Mouse (Mus musculus) heart, postnatal 10 days (tissue): ENCODE data around the gene Cdh4. TPM values are rescaled to one million over a fixed set of nuclear protein-coding genes. Genes with fewer than 3 reads are reported as not detected.
A peak's percentile ranks its signal among the peaks of the same experiment; 100 is the strongest.

Experiments used
- DNase-seq, 2 experiments: peaks; one replicate each; pipeline ENCODE4 v3.0.0; 2021
- intact Hi-C: fragments of 180-260 bp; cut with DNase I; formaldehyde crosslinking; loops from one replicate; pipeline ENCODE4 v1.15.1; 2025
- total RNA-seq, 2 experiments: library from RNA; stranded (reverse); gene quantifications; 2 replicates each; pipeline ENCODE4 v1.2.3; 2021

Cdh4 gene
- total RNA-seq, 2 experiments from 2014 or later: 0.99 to 1.7 TPM

DNA sequence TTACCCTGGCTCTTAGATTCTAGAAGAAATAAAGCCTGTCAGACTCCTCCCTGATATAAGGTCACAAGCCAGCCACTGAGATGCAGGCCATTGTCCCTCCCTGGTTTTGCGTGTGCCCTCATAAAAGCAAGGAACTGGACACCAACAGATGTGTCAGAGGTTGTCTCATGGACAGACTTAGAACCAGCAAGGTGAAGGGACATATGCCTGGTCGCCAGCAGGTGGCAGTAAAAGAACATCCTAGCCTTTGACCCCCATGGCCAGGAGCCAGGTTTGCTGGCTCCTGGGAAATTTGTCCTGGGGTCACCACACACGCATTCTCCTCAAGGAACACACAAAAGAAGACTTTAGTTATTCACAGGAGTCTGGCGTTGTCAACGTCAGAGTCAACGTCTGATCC is 387.7 kb downstream of the Cdh4 start:
- DNase-seq: peak in 1 of 2 experiments; percentile 46
- intact Hi-C loops: loop anchor here (1.0 kb wide), 1 partner anchor 45 kb away; no protein-coding TSS in a partner anchor

DNA sequence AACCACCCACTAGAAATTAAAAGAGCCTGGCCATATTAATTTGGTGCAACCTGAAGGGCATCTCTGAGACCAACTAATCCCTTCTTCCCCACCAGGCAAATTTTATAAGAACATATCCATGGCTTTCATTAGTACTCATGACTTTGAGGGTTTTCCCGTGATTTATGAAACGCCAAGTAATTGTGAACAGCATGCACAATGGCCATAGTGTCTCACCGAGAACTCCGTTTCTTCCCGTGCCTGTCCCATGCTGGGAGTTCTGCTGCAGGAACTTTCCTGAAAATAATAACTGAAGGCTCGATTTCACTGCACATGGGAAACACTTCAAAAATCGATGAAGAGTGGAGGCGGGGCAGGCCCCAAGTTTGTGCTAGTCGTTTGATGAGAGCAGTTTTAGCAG is 392.7 kb downstream of the Cdh4 start:
- no peak for DNase-seq
- intact Hi-C loops: no loop called here

DNA sequence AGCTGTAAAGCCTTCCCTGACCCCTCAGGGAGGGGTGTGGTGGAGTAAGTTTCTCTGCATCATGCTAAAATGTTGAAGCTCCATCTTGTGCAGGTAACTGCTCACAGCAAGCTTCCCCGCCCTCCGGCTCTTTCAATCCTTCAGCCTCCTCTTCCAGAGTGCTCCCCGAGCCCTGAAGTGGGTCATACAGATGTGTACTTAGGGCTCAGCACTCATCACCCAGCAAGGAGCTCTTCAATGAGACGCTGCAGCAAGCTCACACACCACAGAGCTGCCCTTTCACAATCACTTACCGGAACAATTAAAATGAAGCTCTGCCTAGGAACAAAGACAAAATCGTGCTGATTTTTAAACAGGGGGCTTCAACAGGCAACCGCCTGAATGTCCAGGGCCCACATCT is 393.3 kb downstream of the Cdh4 start:
- no peak for DNase-seq
- intact Hi-C loops: no loop called here

DNA sequence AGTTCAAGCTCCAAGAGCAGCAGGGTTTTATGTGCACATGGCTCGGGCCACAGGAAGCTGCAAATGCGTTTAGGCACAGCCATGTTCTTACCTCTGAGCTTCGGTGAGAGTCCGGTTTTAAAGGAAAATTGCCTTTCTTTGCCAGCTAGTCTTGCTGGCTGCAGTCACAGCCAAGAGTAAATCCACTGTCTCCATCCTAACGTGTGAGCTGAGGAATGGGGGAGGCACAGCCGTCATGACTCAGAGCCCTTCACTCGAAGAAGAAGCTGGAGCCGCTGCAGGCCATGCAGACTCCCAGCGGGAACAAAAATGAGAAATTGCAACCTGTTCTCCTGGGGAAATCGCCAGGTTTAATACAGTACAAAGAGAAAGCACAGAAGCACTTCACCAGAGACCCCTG is 395.0 kb downstream of the Cdh4 start:
- no peak for DNase-seq
- intact Hi-C loops: no loop called here

DNA sequence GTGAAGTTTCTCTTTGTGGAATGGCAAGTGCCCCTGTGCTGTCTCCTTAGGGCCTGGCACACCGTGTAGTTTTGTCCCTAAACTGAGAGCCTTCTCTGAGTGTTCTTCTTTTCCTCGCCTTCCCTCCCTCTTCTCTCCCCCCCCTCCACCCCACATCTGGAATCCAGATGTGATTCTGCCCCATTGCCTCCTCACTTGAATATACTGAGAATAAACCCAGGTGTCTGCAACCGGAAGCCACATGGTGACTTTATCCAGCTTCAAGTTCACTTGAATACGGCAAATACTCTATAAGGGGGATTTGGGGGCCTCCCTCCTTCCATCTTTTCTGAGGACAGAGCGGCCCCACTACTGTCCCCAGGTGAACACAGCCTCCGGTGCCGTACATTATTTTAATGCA is 395.8 kb downstream of the Cdh4 start:
- intact Hi-C loops: no loop called here
- no peak for DNase-seq

DNA sequence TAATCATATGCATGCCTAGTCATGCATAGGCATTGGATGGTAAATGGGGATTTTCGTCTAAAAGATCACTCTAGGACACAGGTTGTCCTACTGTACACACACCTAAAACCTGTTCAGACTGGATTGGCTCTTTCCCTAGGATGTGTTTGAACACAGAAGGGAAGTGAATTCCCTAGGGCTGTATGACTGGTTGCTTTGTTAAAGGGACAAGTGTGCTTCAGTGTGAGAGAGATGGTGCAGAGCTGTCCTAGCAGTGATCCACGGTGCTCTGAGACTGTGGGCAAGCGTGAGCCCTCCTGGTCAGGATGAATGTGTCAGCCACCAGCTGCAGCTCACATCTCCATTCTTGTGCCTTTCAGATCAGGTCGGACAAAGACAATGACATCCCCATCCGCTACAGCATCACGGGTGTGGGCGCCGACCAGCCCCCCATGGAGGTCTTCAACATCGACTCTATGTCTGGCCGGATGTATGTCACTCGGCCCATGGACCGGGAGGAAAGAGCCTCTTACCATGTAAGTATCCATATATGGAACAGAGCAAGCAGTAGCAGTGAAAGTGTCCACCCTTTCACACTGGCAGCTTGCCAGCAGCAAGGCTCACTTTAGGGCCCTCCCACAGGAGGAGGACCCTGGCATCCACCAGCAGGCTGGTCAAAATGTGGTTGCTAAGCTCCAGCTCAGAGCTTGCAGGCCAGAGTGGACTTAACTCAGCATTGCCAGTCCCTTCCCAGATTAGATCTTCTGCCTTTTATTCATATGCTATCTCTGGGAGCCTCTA is 400.6 kb downstream of the Cdh4 start:
- DNase-seq: peak; percentile 44 to 51

DNA sequence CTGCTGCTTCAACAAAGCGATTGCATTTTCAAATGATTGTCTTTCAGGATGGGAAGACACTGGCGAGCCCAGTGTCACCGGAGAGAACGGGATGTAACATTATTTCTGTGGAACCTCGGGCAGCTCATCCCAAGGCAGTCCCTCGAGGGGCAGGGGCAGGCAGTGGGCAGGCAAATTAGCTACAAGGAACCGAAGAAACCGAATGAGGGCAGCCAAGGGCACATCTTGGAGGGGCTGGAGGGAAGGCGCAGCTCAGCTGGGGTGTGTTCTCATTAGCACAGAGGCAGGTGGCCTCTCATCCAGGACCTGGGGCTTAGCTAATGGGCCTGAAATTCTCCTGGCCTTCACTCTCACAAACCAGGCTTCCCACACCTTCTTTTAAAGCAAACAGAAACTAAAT is 407.5 kb downstream of the Cdh4 start:
- intact Hi-C loops: no loop called here
- DNase-seq: no peak

More for the DNA sequence above, 400.6 kb downstream of the Cdh4 start:
- intact Hi-C loops: no loop called here

DNA sequence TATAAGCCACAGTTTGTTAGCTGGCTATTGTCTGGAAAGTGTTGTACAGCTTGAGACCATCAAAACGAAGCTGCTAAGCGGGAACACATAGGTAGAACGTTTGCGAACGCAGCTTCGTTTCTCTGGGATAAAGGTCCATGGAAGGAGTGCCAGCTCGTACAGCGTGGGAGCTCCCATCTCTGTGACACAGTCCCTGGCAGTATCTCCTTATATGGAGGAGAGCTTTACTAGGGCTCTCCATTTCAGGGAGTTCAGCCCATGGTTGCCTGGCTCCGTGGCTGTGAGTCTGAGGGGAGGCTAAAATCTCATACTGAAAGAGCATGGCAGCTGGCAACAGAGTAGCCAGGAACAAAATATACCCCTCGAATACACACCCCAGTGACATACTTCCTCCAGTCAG is 409.9 kb downstream of the Cdh4 start:
- no peak for DNase-seq
- intact Hi-C loops: no loop called here

DNA sequence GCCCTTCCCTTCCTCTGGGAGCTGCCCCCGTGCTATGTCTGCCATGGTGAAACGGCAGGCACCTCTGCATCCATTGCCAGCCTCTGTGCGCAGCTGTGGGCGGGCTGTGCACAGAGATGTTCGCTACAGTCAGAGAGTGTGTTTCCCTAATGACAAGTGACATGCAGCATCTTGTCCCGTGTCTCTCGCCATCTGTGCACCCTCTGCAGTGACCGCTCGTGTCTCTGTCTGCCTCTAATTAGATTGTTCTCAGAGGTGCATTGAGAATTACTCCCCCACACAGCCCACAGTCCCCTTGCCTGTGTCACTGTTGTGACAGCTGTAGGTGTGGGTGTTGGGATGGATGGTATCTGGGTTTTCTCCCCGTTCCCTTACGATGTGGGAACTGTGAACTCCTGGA is 410.6 kb downstream of the Cdh4 start:
- intact Hi-C loops: no loop called here
- DNase-seq: no peak

DNA sequence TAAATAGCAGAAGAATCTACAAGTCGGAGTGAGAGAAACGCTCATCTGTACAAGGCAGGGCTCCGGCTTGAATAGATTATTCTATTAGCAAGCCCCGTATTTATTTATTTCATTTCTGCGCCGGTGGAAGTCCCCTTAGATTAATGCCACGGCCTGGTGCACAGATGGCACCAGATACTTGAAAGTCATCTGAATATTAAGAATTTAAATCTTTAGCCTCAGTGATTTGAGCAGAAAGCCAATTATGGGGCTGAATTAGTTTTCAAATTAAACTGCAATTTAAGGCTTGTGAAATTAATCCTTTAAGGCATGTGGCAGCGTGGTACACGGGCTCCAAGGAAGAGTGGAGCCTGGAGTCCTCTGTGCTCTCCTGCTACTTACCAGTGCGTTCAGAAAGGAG is 411.7 kb downstream of the Cdh4 start:
- intact Hi-C loops: no loop called here
- no peak for DNase-seq

DNA sequence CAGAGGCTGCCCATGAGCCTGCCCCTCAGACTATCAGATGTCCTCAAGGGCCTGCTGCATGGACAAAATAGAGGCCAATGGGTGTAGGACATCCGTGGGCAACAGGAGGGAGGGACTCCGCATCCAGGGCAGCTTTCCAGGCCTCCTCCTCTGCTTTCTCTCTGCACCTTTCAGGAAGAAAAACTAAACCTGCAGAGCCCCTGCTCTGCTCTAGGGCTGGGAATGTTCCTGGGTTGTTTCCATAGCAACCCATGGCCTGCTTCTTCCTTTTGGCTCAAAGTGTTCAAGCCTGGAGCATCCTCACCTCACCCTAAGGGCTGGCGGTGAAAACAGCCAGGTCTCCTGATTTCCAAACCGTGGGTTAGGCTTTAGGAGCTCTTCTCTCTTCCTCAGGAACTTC is 414.9 kb downstream of the Cdh4 start:
- DNase-seq: no peak

DNA sequence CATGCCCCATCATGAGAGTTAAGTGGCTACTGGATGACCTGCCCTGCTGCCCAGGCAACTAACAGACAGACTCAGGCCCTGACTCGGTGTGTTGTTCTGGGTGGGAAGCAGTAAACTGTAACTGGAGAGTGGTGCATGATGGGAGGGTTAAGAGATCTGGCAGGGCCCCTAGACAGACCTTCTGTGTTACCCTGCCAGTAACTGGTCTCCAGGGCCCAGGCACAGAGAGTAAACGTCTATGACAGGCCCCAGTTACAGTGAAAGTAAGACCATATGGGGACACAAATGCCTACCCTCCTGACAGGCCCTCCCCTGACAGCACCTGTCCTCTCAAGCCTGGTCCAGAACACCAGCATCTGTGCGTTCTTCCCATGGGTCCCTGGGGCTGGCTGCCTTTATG is 420.4 kb downstream of the Cdh4 start:
- intact Hi-C loops: no loop called here
- no peak for DNase-seq

More for the DNA sequence above, 414.9 kb downstream of the Cdh4 start:
- intact Hi-C loops: no loop called here

DNA sequence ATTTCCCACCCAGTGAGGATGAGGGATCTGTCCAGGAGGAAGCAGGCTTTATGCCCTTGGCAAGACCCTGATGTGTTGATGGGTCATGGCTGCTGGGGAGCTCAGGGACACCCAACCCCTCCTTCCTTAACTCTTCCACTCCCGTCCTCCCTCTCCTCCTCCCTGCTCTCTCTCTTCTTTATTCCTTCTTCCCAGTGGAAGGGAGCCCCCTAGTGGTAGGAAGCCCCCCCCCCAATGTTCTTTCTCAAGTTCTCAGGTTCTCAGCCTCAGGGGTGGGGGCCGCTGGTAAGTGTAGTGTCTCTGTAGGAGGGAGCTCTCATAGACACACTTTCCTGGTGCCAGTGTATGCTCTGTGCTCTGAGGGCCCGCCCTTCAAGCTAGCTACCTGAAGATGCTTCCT is 421.0 kb downstream of the Cdh4 start:
- intact Hi-C loops: no loop called here
- DNase-seq: peak in 1 of 2 experiments; percentile 6

DNA sequence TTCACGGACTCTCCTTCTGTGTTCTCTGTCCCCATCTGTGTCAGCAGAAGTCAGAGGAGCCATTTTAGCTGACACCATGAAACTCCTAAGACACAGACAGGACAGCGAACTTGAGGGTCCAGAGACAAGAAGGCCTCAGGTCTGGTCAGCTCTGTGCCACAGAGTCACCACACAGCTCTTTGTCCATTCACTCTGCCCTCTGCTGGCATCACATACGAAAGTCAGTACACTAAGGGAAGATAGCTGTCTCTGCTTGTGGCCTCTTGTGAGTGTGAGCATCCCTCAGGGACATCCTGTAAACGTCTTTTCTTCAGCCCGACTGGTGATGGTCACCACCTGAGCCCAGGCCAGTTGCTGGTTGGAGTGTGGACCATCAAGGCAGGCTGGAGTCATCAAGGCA is 422.9 kb downstream of the Cdh4 start:
- intact Hi-C loops: loop anchor here (5.0 kb wide), 2 partner anchors 98 to 1358 kb away; no protein-coding TSS in a partner anchor
- no peak for DNase-seq

DNA sequence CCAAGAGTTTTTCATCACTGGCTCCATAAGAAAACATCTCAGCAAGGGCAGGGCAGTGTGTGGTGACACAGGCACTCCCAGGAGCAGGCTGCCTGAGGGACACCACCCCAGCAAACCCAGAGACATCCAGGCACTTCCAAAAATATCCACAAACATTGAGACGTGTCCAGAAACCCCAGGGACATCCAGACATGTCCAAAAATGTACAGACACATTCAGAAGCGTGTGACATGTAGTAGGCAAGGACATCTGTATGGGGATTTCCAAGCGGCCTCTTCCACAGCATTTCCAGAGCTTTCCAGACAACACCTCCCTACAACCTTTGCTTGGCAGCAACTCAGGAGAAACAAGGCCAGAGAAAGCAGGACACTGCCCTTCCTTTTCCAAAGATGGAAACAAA is 425.4 kb downstream of the Cdh4 start:
- intact Hi-C loops: loop anchor here (5.0 kb wide), 2 partner anchors 100 to 1360 kb away; no protein-coding TSS in a partner anchor

DNA sequence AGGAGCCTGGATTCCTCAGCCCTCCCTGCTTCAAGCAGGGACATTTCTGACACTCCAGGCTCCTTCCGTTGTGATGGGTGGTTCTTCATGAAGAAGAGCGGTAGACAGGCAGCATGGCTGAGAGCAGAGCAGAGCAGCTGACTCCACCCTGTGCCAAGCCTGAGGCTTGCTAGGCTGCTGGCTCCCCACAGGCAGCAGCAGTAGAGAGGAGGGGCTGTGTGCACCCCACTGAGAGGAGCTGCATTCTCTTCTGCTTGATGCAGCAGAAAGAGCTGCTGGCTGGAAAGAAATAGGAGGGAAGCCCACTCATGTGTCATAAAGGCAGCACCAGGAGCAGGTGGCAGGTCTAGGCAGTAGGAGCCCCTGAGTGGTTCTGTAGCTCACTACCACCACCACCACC is 427.6 kb downstream of the Cdh4 start:
- no peak for DNase-seq
- intact Hi-C loops: loop anchor here (5.0 to 10.0 kb wide), 6 partner anchors 103 to 1363 kb away; partner anchors contain the start of gene Cdh4

More for the DNA sequence above, 425.4 kb downstream of the Cdh4 start:
- peak in 1 of 2 experiments; percentile 22 for DNase-seq

DNA sequence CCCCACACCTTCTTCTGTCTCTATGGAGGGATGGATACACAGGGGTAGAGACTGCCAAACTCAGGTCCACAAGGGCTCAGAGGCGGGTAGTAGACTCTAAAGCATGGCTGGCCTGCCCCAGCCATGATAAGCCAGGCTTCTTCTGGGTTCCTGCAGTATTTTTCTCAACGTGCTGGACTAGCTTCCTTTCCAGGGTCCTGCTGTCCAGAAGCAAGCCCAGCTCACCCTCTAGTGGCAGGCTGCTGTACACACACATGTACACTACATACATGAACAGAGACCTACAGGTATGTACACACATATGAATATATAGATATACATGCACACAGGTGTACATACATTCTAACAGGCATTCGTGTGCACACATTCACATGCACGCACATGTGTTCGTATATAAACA is 430.5 kb downstream of the Cdh4 start:
- DNase-seq: peak; percentile 32 to 53
- intact Hi-C loops: loop anchor here (2.0 to 10.0 kb wide), 5 partner anchors 192 to 1300 kb away; partner anchors contain the start of gene Cdh4

DNA sequence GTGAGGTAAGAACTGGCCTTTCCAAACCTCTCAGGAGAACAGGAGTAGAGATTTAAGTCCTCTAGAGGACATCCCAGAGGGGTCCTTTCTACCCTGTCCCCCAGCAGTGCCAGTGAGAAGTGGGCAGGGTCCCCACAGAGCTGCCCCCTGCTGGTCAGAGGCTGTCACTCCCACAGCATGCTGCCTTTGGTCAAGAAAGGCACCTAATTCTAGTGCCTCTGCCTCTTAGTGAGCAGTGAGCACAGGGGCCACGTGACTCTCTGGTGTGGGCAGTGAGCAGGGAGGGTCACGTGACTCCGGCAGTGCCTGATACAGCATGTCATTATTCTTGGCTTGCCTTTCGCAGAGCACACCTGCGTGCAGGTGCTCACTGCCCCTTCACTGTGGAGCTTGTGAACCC is 431.1 kb downstream of the Cdh4 start:
- intact Hi-C loops: loop anchor here (2.0 to 10.0 kb wide), 5 partner anchors 193 to 1301 kb away; partner anchors contain the start of gene Cdh4
- DNase-seq: no peak

DNA sequence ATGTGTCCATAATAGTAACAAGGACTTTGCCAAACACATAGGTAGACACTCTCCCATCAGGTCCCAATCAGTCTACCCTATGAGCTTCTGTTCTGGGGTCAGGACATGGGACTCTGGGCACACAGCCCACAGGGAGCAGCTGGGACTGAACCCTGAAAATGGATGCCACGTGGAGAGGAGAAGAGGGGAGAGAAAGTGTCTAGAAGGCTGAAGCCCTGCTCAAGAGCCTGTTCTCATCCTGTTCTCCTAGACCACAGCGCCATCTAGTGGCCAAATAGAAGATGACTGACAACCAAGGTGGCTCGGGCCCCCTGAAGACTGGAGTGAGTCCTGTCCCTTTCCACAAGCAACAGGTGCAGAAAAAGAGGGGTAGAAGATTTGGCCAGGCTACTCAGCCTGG is 432.9 kb downstream of the Cdh4 start:
- intact Hi-C loops: loop anchor here (1.0 to 10.0 kb wide), 6 partner anchors 45 to 1118 kb away; partner anchors contain the start of gene Cdh4
- DNase-seq: peak; percentile 59 to 84

DNA sequence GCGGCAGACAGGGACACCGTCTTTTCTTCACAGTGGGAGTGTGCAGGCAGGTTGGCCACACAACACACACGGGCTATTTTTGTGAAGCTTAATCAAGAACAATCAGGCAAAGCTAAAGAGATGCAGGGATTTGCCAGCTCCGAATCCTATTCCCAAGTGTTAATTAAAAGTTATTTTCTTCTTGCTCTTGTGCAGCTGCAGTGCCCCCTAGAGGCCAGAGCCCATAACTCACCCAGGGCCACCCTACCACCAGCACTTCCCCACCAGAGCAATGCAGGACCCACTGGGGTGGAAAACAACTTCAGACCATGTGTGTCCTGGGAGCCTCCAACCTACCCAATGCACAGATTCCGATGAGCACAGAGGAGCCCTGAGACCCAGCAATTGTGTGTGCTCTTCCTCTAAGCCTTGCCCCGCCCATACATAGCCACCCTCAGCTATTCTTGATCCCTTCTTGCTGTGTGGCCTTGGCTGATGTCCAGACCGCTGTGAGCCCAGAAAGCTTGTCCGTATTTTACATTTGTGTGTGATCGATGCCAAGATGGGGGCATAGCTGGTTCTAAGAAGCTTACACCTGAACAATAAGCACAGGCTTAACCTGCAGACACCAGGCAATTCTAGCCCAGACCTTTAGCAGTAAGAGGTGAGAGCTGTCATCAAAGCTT is 435.5 kb downstream of the Cdh4 start:
- intact Hi-C loops: loop anchor here (5.0 to 10.0 kb wide), 5 partner anchors 303 to 1120 kb away; partner anchors contain the start of gene Cdh4
- peak; percentile 14 to 60 for DNase-seq

DNA sequence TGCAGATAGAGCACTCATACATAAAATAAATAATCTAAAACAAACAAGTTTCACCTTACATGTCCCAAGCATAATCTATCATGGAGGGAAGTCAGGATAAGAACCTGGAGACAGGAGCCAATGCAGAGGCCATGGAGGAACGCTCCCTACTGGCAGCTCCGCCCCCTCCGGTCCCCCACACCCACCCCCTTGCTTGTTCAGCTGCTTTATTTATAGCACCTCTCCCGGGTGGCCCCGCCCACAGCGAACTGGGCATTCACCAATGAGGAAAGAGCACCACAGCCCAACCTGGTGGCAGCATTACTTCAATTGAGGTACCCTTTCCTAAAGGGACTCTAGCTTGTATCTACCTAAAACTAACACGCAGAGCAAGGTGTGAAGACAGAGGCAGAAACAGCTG is 442.3 kb downstream of the Cdh4 start:
- intact Hi-C loops: no loop called here
- DNase-seq: peak in 1 of 2 experiments; percentile 6

DNA sequence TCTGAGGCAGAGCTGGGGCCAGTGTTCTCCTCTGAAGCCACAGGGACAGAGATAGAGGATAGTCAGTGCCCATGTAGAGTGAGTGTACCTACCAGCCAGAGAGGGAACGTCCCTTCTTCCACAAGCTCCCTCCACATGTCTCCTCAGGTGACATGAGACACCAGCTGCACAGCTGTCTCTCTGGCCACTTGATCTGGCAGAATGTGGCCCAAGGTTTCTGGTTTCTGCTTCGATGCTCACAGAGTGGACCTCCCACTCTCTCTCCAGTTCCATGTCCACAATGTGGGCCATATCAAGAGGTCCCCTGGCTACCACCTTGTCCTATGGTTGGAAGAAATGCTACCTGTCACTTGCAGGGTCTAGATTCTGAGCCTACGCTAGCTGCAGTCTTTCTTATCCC is 448.8 kb downstream of the Cdh4 start:
- intact Hi-C loops: no loop called here
- no peak for DNase-seq
